Mouse (Mus musculus): Measurements from ENCODE around the gene Gtf2e1. TPM values are rescaled to one million over a fixed set of nuclear protein-coding genes. Genes with fewer than 3 reads are reported as not detected.

The Gtf2e1 gene
- total and polyA plus RNA-seq, 3 experiments: 29.5 to 72.7 (median 56.0) TPM

- no peak overlapping the region for H3K27ac ChIP-seq (ENCODE audit: insufficient read depth, low read depth)
Observed at GRCm38 (mm10) chr16:37461601-37462000, 78.0 kb downstream of the Gtf2e1 start.

More at GRCm38 (mm10) chr16:37461601-37462000, 78.0 kb downstream of the Gtf2e1 start:
- in situ Hi-C loops (cut with MboI; ENCODE audit: low pct_ligation_motif_present, low pct_unique_long_range_greater_than_20kb, low sequenced_read_pairs): no loop called here
- dilution Hi-C loops (cut with MboI; ENCODE audit: extremely low pct_ligation_motif_present, extremely low pct_unique_long_range_greater_than_20kb, low sequenced_read_pairs): no loop called here
- no peaks in the 10 kb centered on the region for H3K79me2 ChIP-seq (replicated peaks; ENCODE audit: control insufficient read depth, extremely low read depth, insufficient read depth, poor library complexity, severe bottlenecking)
- peaks cover 1% of the 10 kb centered on the region for H3K27me3 ChIP-seq (replicated peaks)
- DNase-seq (ENCODE audit: extremely low read depth): no peak
- no peaks in the 10 kb centered on the region for H3K9me3 ChIP-seq (replicated peaks; ENCODE audit: low read length)
- H3K36me3 ChIP-seq (replicated peaks in 1 of 2; ENCODE audit: control insufficient read depth in 1 of 2, insufficient read depth in 1 of 2, low read length in 1 of 2): no peaks in the 10 kb centered on the region
- no peak overlapping the region for H3K4me2 ChIP-seq (ENCODE audit: insufficient read depth, low read depth, poor library complexity, severe bottlenecking)
- H3K9ac ChIP-seq (ENCODE audit: insufficient read depth, low read depth): no peak overlapping the region
- no peaks in the 10 kb centered on the region for H3K4me1 ChIP-seq (ENCODE audit: control insufficient read depth in 1 of 2, insufficient read depth in 2 of 2)
- TF ChIP-seq NRF1 (IDR thresholded peaks at IDR 0.05; ENCODE audit: low read depth, low read length) (no peak), MEF2A (IDR thresholded peaks at IDR 0.05; ENCODE audit: borderline replicate concordance, low read depth, low read length) (no peak), ZC3H11A (IDR thresholded peaks at IDR 0.05; ENCODE audit: low read depth, low read length) (no peak), ZMIZ1 (IDR thresholded peaks at IDR 0.05; ENCODE audit: low read depth, low read length) (no peak)
- no peak overlapping the region for H3K4me3 ChIP-seq (replicated peaks in 1 of 3; ENCODE audit: low read depth in 2 of 3, low read length in 2 of 3, poor library complexity in 1 of 3)

Other genes starting within 250 kb of the Gtf2e1 start
- gene Stxbp5l, start 154.8 kb downstream of the Gtf2e1 start, total RNA-seq (2012; rRNA removed): 0.04 and 0.13 TPM in 2 replicates
- 0.18 and 0.24 TPM in 2 replicates for gene Stxbp5l, start 154.8 kb downstream of the Gtf2e1 start, total RNA-seq (2014; rRNA removed)
- gene Stxbp5l, start 154.8 kb downstream of the Gtf2e1 start, polyA plus RNA-seq (2012; ENCODE audit: insufficient read length, low read depth): 0.09 TPM in 1 of 2 replicates, not detected in the other
- gene Rabl3, start 96 bp upstream of the Gtf2e1 start, total RNA-seq (2012; rRNA removed): 12.3 and 14.4 TPM in 2 replicates
- 19.0 and 19.8 TPM in 2 replicates for gene Rabl3, start 96 bp upstream of the Gtf2e1 start, total RNA-seq (2014; rRNA removed)
- 34.9 and 36.8 TPM in 2 replicates for gene Rabl3, start 96 bp upstream of the Gtf2e1 start, polyA plus RNA-seq (2012; ENCODE audit: insufficient read length, low read depth)
- gene Hgd, start 40.4 kb upstream of the Gtf2e1 start, total RNA-seq (2012; rRNA removed): not detected in 2 replicates
- gene Hgd, start 40.4 kb upstream of the Gtf2e1 start, total RNA-seq (2014; rRNA removed): not detected in 2 replicates
- not detected in 2 replicates for gene Hgd, start 40.4 kb upstream of the Gtf2e1 start, polyA plus RNA-seq (2012; ENCODE audit: insufficient read length, low read depth)
- 70.7 and 72.3 TPM in 2 replicates for gene Ndufb4, start 114.7 kb upstream of the Gtf2e1 start, total RNA-seq (2012; rRNA removed)
- 97.4 and 102 TPM in 2 replicates for gene Ndufb4, start 114.7 kb upstream of the Gtf2e1 start, total RNA-seq (2014; rRNA removed)
- 51.8 and 54.2 TPM in 2 replicates for gene Ndufb4, start 114.7 kb upstream of the Gtf2e1 start, polyA plus RNA-seq (2012; ENCODE audit: insufficient read length, low read depth)
- 0.29 and 0.34 TPM in 2 replicates for gene Fstl1, start 237.1 kb upstream of the Gtf2e1 start, total RNA-seq (2012; rRNA removed)
- gene Fstl1, start 237.1 kb upstream of the Gtf2e1 start, total RNA-seq (2014; rRNA removed): 0.59 and 1.2 TPM in 2 replicates
- gene Fstl1, start 237.1 kb upstream of the Gtf2e1 start, polyA plus RNA-seq (2012; ENCODE audit: insufficient read length, low read depth): 0.80 and 0.87 TPM in 2 replicates